Mouse (Mus musculus): Measurements from ENCODE around the gene Tssc4.

GRCm38 (mm10) chr7:143046358-143046757 is 22.7 kb upstream of the Tssc4 start:
- TF ChIP-seq CTCF (IDR thresholded peaks at IDR 0.05; ENCODE audit: low read depth) (no peak), EP300 (IDR thresholded peaks at IDR 0.05; ENCODE audit: low read depth) (no peak)
